Mouse (Mus musculus) CD4-positive, CD25-positive, alpha-beta regulatory T cell, adult 2 months (primary cell): ENCODE measurements at regions not wholly inside any gene's neighbourhood (a gene's known extent, or its start where the extent isn't known, plus 50 kb on each side); places are given as distances from the start of the nearest gene placed in this dataset.

ENCODE experiments used
- DNase-seq: peaks from one replicate; pipeline ENCODE4 v3.0.0-alpha.2; 2012; ENCODE audit warnings: low read depth, low spot score

- no peak for DNase-seq
Measured at GRCm38 (mm10) chr3:134105112-134105511, 131.2 kb upstream of the Cxxc4 start.

GRCm38 (mm10) chr3:134105567-134105966, 130.7 kb upstream of the Cxxc4 start:
- no peak for DNase-seq

- DNase-seq: no peak
Measured at GRCm38 (mm10) chr3:134114501-134114900, 121.8 kb upstream of the Cxxc4 start.

GRCm38 (mm10) chr3:134115007-134115406, 121.3 kb upstream of the Cxxc4 start:
- no peak for DNase-seq

- DNase-seq: no peak
Measured at GRCm38 (mm10) chr3:134118898-134119297, 117.4 kb upstream of the Cxxc4 start.

GRCm38 (mm10) chr3:134124982-134125381, 111.3 kb upstream of the Cxxc4 start:
- no peak for DNase-seq

GRCm38 (mm10) chr3:134130412-134130811, 105.9 kb upstream of the Cxxc4 start:
- DNase-seq: no peak

GRCm38 (mm10) chr3:134145251-134145650, 91.0 kb upstream of the Cxxc4 start:
- no peak for DNase-seq

- no peak for DNase-seq
Measured at GRCm38 (mm10) chr3:134145935-134146334, 90.3 kb upstream of the Cxxc4 start.

- DNase-seq: no peak
Measured at GRCm38 (mm10) chr3:134146373-134147224, 89.7 kb upstream of the Cxxc4 start.

GRCm38 (mm10) chr3:134162288-134162687, 74.0 kb upstream of the Cxxc4 start:
- no peak for DNase-seq

- no peak for DNase-seq
Measured at GRCm38 (mm10) chr3:134169922-134170321, 66.4 kb upstream of the Cxxc4 start.

GRCm38 (mm10) chr3:134172357-134172756, 63.9 kb upstream of the Cxxc4 start:
- no peak for DNase-seq

GRCm38 (mm10) chr3:134178491-134179054, 57.7 kb upstream of the Cxxc4 start:
- no peak for DNase-seq

GRCm38 (mm10) chr3:134184042-134184441, 52.2 kb upstream of the Cxxc4 start:
- DNase-seq: no peak
